Mouse (Mus musculus) CH12.LX (cell line): Measurements from ENCODE around the gene Map2k4. TPM values are rescaled to one million over a fixed set of nuclear protein-coding genes. Genes with fewer than 3 reads are reported as not detected.

Source experiments
- DNase-seq: peaks from one replicate; pipeline ENCODE4 v3.0.0-alpha.2; 2013; ENCODE audit errors: extremely low read depth
- H3K27ac ChIP-seq: 2 replicates; pipeline ENCODE4 v1.5.1; 2012; ENCODE audit warnings: low read depth, mild to moderate bottlenecking, control low read depth, moderate library complexity; ENCODE audit not compliant: insufficient read depth
- H3K27me3 ChIP-seq: replicated peaks from 2 replicates; pipeline ENCODE3; 2012; ENCODE audit warnings: inconsistent platforms
- H3K36me3 ChIP-seq, 2 experiments: replicated peaks in 1 of 2; 2 replicates each; pipeline versions ENCODE3 to v1.6.1; 2012; ENCODE audit warnings: inconsistent platforms in 1 of 2, low read length in 1 of 2, mild to moderate bottlenecking in 1 of 2, mixed read lengths in 1 of 2, moderate library complexity in 1 of 2; ENCODE audit not compliant: control insufficient read depth in 1 of 2, insufficient read depth in 1 of 2
- H3K4me1 ChIP-seq, 2 experiments: 2 replicates each; pipeline ENCODE4 v1.6.1; 2012; ENCODE audit warnings: inconsistent platforms in 1 of 2, moderate library complexity in 1 of 2; ENCODE audit not compliant: insufficient read depth in 2 of 2, control insufficient read depth in 1 of 2
- H3K4me2 ChIP-seq: 2 replicates; pipeline ENCODE4 v1.6.1; 2012; ENCODE audit warnings: low read depth, mild to moderate bottlenecking, control low read depth; ENCODE audit not compliant: poor library complexity, insufficient read depth, severe bottlenecking
- H3K4me3 ChIP-seq, 3 experiments: fragments of 150-350 bp in 1 of 3; sonication (generic) in 1 of 3; replicated peaks in 1 of 3; 2 replicates each; pipeline versions ENCODE3 to v1.5.1; 2011 to 2012; ENCODE audit warnings: low read depth in 2 of 3, low read length in 2 of 3, mild to moderate bottlenecking in 2 of 3, moderate library complexity in 2 of 3, control low read depth in 1 of 3, improper control_type of control experiment in 1 of 3, inconsistent platforms in 1 of 3, mixed read lengths in 1 of 3; ENCODE audit not compliant: poor library complexity in 1 of 3
- H3K79me2 ChIP-seq: replicated peaks from 2 replicates; pipeline ENCODE4 v1.6.1; 2012; ENCODE audit warnings: mild to moderate bottlenecking, moderate library complexity; ENCODE audit not compliant: control insufficient read depth, poor library complexity, insufficient read depth, severe bottlenecking; ENCODE audit errors: extremely low read depth
- H3K9ac ChIP-seq: 2 replicates; pipeline ENCODE4 v1.6.1; 2012; ENCODE audit warnings: low read depth, mild to moderate bottlenecking, control low read depth, moderate library complexity; ENCODE audit not compliant: insufficient read depth
- H3K9me3 ChIP-seq: replicated peaks from 2 replicates; pipeline ENCODE3; 2012; ENCODE audit warnings: low read length, inconsistent platforms, mixed read lengths
- ELF1 ChIP-seq: IDR thresholded peaks from 2 replicates; pipeline ENCODE4 v1.6.1; 2014; ENCODE audit warnings: low read depth, mild to moderate bottlenecking, inconsistent platforms, low read length, improper control_type of control experiment
- ETS1 ChIP-seq: conservative IDR thresholded peaks from 2 replicates; pipeline ENCODE4 v1.6.1; 2012; ENCODE audit warnings: low read depth, mild to moderate bottlenecking, inconsistent platforms, low read length, improper control_type of control experiment, moderate library complexity
- GABPA ChIP-seq: IDR thresholded peaks from 2 replicates; pipeline ENCODE4 v1.6.1; 2012; ENCODE audit warnings: low read depth, low read length, improper control_type of control experiment, inconsistent platforms; ENCODE audit not compliant: insufficient replicate concordance
- HCFC1 ChIP-seq: IDR thresholded peaks from 2 replicates; pipeline ENCODE4 v1.6.1; 2012; ENCODE audit warnings: low read depth, mild to moderate bottlenecking, inconsistent platforms, low read length, improper control_type of control experiment
- JUND ChIP-seq: conservative IDR thresholded peaks from 2 replicates; pipeline ENCODE4 v1.6.1; 2011; ENCODE audit warnings: low read depth, low read length, improper control_type of control experiment
- KAT2A ChIP-seq: IDR thresholded peaks from 2 replicates; pipeline ENCODE4 v1.6.1; 2012; ENCODE audit warnings: low read length, improper control_type of control experiment, inconsistent platforms; ENCODE audit not compliant: insufficient replicate concordance
- MAX ChIP-seq: IDR thresholded peaks from 2 replicates; pipeline ENCODE4 v1.6.1; 2011; ENCODE audit warnings: low read length, improper control_type of control experiment
- MAZ ChIP-seq: IDR thresholded peaks from 2 replicates; pipeline ENCODE4 v1.6.1; 2012; ENCODE audit warnings: low read depth, mild to moderate bottlenecking, inconsistent platforms, low read length, improper control_type of control experiment, moderate library complexity
- MEF2A ChIP-seq: IDR thresholded peaks from 2 replicates; pipeline ENCODE4 v1.6.1; 2014; ENCODE audit warnings: low read depth, mild to moderate bottlenecking, inconsistent platforms, low read length, improper control_type of control experiment, borderline replicate concordance
- MXI1 ChIP-seq: IDR thresholded peaks from 2 replicates; pipeline ENCODE4 v1.6.1; 2011; ENCODE audit warnings: mild to moderate bottlenecking, low read depth, low read length, improper control_type of control experiment
- PAX5 ChIP-seq: IDR thresholded peaks from 2 replicates; pipeline ENCODE4 v1.6.1; 2012; ENCODE audit warnings: low read length, inconsistent platforms, mixed read lengths
- POLR2AphosphoS2 ChIP-seq: IDR thresholded peaks from 2 replicates; pipeline ENCODE4 v1.6.1; 2011; ENCODE audit warnings: low read depth, low read length, improper control_type of control experiment
- RCOR1 ChIP-seq: conservative IDR thresholded peaks from 2 replicates; pipeline ENCODE4 v1.6.1; 2012; ENCODE audit warnings: low read depth, mild to moderate bottlenecking, inconsistent platforms, low read length, improper control_type of control experiment
- SIN3A ChIP-seq: IDR thresholded peaks from 2 replicates; pipeline ENCODE4 v1.6.1; 2012; ENCODE audit warnings: low read length, improper control_type of control experiment, inconsistent platforms
- TBP ChIP-seq: conservative IDR thresholded peaks from 2 replicates; pipeline ENCODE4 v1.6.1; 2011; ENCODE audit warnings: low read depth, low read length, improper control_type of control experiment
- USF1 ChIP-seq: IDR thresholded peaks from 2 replicates; pipeline ENCODE4 v1.6.1; 2014; ENCODE audit warnings: low read depth, mild to moderate bottlenecking, inconsistent platforms, low read length, improper control_type of control experiment
- ZC3H11A ChIP-seq: IDR thresholded peaks from 2 replicates; pipeline ENCODE4 v1.6.1; 2012; ENCODE audit warnings: low read depth, mild to moderate bottlenecking, inconsistent platforms, low read length, improper control_type of control experiment
- ZMIZ1 ChIP-seq: IDR thresholded peaks from 2 replicates; pipeline ENCODE4 v1.6.1; 2012; ENCODE audit warnings: low read depth, mild to moderate bottlenecking, inconsistent platforms, low read length, improper control_type of control experiment
- ZNF384 ChIP-seq: IDR thresholded peaks from 2 replicates; pipeline ENCODE4 v1.6.1; 2012; ENCODE audit warnings: low read depth, low read length, improper control_type of control experiment, inconsistent platforms
- dilution Hi-C: fragments of 300-500 bp; cut with MboI; formaldehyde crosslinking; loops from 2 replicates; pipeline ENCODE4 v1.14.3; 2020; ENCODE audit warnings: low sequenced_read_pairs; ENCODE audit not compliant: extremely low pct_unique_long_range_greater_than_20kb, extremely low pct_ligation_motif_present
- in situ Hi-C: fragments of 300-500 bp; cut with MboI; formaldehyde crosslinking; loops from 3 replicates; pipeline ENCODE4 v1.14.3; 2019; ENCODE audit warnings: low sequenced_read_pairs, low pct_ligation_motif_present, low pct_unique_long_range_greater_than_20kb, mixed read lengths
- polyA plus RNA-seq: library from polyadenylated mRNA; unstranded; fragments of >175 nt; gene quantifications from 2 replicates; pipeline ENCODE4 v1.2.1, GENCODE M21; 2012; ENCODE audit warnings: low read depth; ENCODE audit not compliant: insufficient read length
- total RNA-seq, 2 experiments: library from RNA; depleted of rRNA; stranded (reverse); fragments of 300-350 nt in 1 of 2; fragments of >200 nt in 1 of 2; gene quantifications; 2 replicates each; pipeline ENCODE4 v1.2.3; 2012 to 2014

Gene Map2k4
- total and polyA plus RNA-seq, 3 experiments, result 27.2 to 50.0 (median 43.3) TPM

GRCm38 (mm10) chr11:65773946-65774656 is 14.0 kb downstream of the Map2k4 start:
- no peak overlapping the region for H3K4me2 ChIP-seq
- H3K79me2 ChIP-seq, result peaks cover 13% of the 10 kb centered on the region
- peaks cover 2 to 35% of the 10 kb centered on the region in 2 experiments for H3K36me3 ChIP-seq
- no peak overlapping the region for H3K27ac ChIP-seq
- peaks cover 0 to 20% of the 10 kb centered on the region in 2 experiments; a peak in 2 of 4 replicates for H3K4me1 ChIP-seq
- no peak overlapping the region for H3K4me3 ChIP-seq
- dilution Hi-C loops, result no loop called here
- no peaks in the 10 kb centered on the region for H3K27me3 ChIP-seq
- no peaks in the 10 kb centered on the region for H3K9me3 ChIP-seq
- in situ Hi-C loops, result no loop called here
- DNase-seq, result no peak
- no peak for TF ChIP-seq HCFC1
- TF ChIP-seq GABPA, result no peak
- no peak for TF ChIP-seq ELF1
- TF ChIP-seq ETS1, result no peak
- TF ChIP-seq ZC3H11A, result no peak
- no peak for TF ChIP-seq MAZ
- no peak for TF ChIP-seq USF1
- TF ChIP-seq RCOR1, result no peak
- no peak for TF ChIP-seq MXI1
- no peak for TF ChIP-seq ZNF384
- TF ChIP-seq PAX5, result no peak
- TF ChIP-seq SIN3A, result no peak
- H3K9ac ChIP-seq, result no peak overlapping the region

- in situ Hi-C loops, result no loop called here
- peaks cover 0 to 20% of the 10 kb centered on the region in 2 experiments; a peak in 2 of 4 replicates for H3K4me1 ChIP-seq
- no peak overlapping the region for H3K4me3 ChIP-seq
- peaks cover 13% of the 10 kb centered on the region for H3K79me2 ChIP-seq
- no peak overlapping the region for H3K27ac ChIP-seq
- no peak overlapping the region for H3K9ac ChIP-seq
- H3K4me2 ChIP-seq, result no peak overlapping the region
- no peak for TF ChIP-seq MXI1
- TF ChIP-seq JUND, result no peak
- no peak for TF ChIP-seq ZMIZ1
- no peak for TF ChIP-seq MAZ
- no peak for TF ChIP-seq TBP
- no peak for TF ChIP-seq POLR2AphosphoS2
- TF ChIP-seq KAT2A, result no peak
- no peak for TF ChIP-seq HCFC1
- no peak for TF ChIP-seq ZC3H11A
- TF ChIP-seq MEF2A, result no peak
- TF ChIP-seq MAX, result no peak
- TF ChIP-seq SIN3A, result no peak
- H3K27me3 ChIP-seq, result no peaks in the 10 kb centered on the region
- dilution Hi-C loops, result no loop called here
- DNase-seq, result no peak
- no peaks in the 10 kb centered on the region for H3K9me3 ChIP-seq
- H3K36me3 ChIP-seq, result peaks cover 0 to 29% of the 10 kb centered on the region in 2 experiments
Measured at GRCm38 (mm10) chr11:65773535-65773934, 14.6 kb downstream of the Map2k4 start.
